Mouse (Mus musculus): ENCODE results near the gene Vmo1. TPM values are rescaled to one million over a fixed set of nuclear protein-coding genes. Genes with fewer than 3 reads are reported as not detected.
"Not testable (repeated sequence)": the region's sequence is repeated elsewhere in the genome, so short reads cannot be mapped to it uniquely, and the experiment has no call there.

Gene Vmo1
- under 1 TPM in 1 of 2 experiments, not detected in 1; 0.43 TPM for total RNA-seq (2021)

GRCm38 (mm10) chr11:70514288-70514687 lies at the start of gene Vmo1:
Gene Vmo1 (minus strand): TSS chr11:70514616.
- no peak for DNase-seq

- DNase-seq: peak; percentile 46
These were observed 49.3 kb upstream of the Vmo1 start for GRCm38 (mm10) chr11:70563470-70564275.

- no peak for DNase-seq
These were observed 48.6 kb upstream of the Vmo1 start for GRCm38 (mm10) chr11:70562995-70563469.

GRCm38 (mm10) chr11:70562287-70562994 lies 48.0 kb upstream of the Vmo1 start, which contains the start of gene Mink1:
Gene Mink1 (plus strand): TSS chr11:70562881.
- peak; percentile 92 for DNase-seq

- DNase-seq: no peak
These were observed 47.5 kb upstream of the Vmo1 start for GRCm38 (mm10) chr11:70561937-70562286.

- DNase-seq: no peak
These were observed 43.1 kb upstream of the Vmo1 start for GRCm38 (mm10) chr11:70557545-70557944.

- no peak for DNase-seq
These were observed 39.5 kb upstream of the Vmo1 start for GRCm38 (mm10) chr11:70553940-70554339.

GRCm38 (mm10) chr11:70551526-70551925 lies 37.1 kb upstream of the Vmo1 start:
- DNase-seq: no peak

- DNase-seq: no peak
These were observed 30.1 kb upstream of the Vmo1 start for GRCm38 (mm10) chr11:70544496-70544895.

- no peak for DNase-seq
These were observed 27.0 kb upstream of the Vmo1 start for GRCm38 (mm10) chr11:70541415-70541814.

- no peak for DNase-seq
These were observed 26.5 kb upstream of the Vmo1 start for GRCm38 (mm10) chr11:70540928-70541327.

GRCm38 (mm10) chr11:70539877-70540587 lies 25.6 kb upstream of the Vmo1 start, which contains the start of gene Pld2:
Gene Pld2 (plus strand): TSS chr11:70540064.
- DNase-seq: peak; percentile 92

GRCm38 (mm10) chr11:70539423-70539822 lies 25.0 kb upstream of the Vmo1 start:
- no peak for DNase-seq

- no peak for DNase-seq
These were observed 18.4 kb upstream of the Vmo1 start, which contains the start of gene Gm40193 for GRCm38 (mm10) chr11:70532839-70533238. Gene Gm40193 (minus strand): TSS chr11:70532939.

- not testable (repeated sequence) for DNase-seq
These were observed 16.6 kb upstream of the Vmo1 start for GRCm38 (mm10) chr11:70531065-70531464.

GRCm38 (mm10) chr11:70528610-70529009 lies 14.2 kb upstream of the Vmo1 start:
- DNase-seq: no peak

GRCm38 (mm10) chr11:70526211-70526610 lies 11.8 kb upstream of the Vmo1 start:
- DNase-seq: no peak

GRCm38 (mm10) chr11:70525726-70526125 lies 11.3 kb upstream of the Vmo1 start:
- DNase-seq: no peak

- DNase-seq: peak; percentile 90
These were observed 10.8 kb upstream of the Vmo1 start, which contains the start of gene Psmb6 for GRCm38 (mm10) chr11:70525184-70525678. Gene Psmb6 (plus strand): TSS chr11:70525367.

- no peak for DNase-seq
These were observed 10.4 kb upstream of the Vmo1 start for GRCm38 (mm10) chr11:70524782-70525181.

GRCm38 (mm10) chr11:70523306-70523989 lies 9.0 kb upstream of the Vmo1 start:
- DNase-seq: not testable (repeated sequence)
